Mouse (Mus musculus) c-Kit-positive CD71-positive TER-119-negative erythroid progenitor cells, embryonic 14.5 days (primary cell): ENCODE data around the gene Ralgps2.

Experiments used
- DNase-seq: peaks from one replicate; pipeline ENCODE4 v3.0.0-alpha.2; 2013; ENCODE audit warnings: low read depth

Ralgps2 gene

DNA sequence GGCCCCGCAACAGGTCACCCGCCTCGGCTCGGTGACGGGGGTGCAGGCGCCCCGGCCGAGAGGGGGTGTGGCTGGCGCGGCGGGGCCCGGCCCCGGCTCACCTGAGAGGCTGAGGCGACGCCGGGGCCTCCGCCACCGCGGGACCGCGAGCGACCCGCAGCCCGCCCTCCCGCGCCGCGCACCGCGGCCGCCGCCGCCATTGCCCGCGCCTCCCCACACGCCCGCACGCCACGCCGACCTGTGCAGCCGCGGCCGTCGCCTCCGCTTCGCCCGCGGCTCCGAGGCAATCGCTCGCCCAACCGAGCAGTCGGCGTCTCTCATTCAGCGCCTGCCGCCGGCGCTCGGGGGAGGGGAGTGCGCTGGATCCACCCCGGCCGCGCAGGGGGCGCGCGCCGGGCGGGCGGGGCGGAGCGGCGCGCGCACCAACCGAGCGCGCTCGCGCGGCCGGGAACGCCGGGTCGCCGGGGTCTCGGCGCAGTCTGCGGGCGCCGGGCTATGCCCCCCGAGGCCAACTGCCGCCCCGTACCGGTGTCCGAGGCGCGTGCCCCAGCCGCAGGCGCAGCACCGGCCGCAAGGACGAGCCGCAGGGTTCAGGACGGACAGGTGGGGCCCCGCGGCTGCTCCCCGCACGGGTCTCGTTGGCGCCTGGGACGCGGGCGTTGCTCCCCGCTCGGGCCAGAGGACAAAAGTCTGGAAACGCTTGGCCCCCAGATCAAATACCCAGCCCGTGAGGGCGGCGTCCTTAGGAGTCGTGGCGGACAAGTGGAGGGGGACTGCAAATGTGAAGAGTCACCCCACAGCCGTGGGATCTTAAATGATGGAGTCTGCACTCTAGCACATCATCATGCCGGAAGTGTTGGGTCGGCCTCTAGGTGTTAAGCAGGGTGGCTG is at the start of gene Ralgps2:
Gene Ralgps2 (minus strand): TSS at position 376 of the 891 bp plus-strand sequence.
- no peak for DNase-seq

DNA sequence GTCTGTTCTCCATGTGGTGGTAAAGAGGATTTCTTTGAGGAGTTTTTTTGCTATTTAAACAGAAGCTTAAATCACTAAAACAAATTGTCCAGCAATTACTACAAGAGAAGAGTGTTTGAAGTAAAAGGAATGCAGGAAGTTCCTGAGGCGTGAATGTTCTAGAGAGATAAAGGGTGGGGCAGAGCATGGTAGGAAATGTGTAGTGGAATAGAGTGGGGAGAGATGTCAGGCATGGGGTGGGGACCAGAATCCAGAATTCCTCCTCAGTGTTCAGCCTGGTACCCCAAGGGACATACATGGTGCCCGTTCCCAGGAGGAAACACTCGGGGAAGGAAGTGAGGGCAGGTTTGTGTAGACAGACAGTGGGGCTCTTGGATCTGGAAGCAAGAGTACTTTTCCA is 48.1 kb upstream of the Ralgps2 start:
- no peak for DNase-seq

DNA sequence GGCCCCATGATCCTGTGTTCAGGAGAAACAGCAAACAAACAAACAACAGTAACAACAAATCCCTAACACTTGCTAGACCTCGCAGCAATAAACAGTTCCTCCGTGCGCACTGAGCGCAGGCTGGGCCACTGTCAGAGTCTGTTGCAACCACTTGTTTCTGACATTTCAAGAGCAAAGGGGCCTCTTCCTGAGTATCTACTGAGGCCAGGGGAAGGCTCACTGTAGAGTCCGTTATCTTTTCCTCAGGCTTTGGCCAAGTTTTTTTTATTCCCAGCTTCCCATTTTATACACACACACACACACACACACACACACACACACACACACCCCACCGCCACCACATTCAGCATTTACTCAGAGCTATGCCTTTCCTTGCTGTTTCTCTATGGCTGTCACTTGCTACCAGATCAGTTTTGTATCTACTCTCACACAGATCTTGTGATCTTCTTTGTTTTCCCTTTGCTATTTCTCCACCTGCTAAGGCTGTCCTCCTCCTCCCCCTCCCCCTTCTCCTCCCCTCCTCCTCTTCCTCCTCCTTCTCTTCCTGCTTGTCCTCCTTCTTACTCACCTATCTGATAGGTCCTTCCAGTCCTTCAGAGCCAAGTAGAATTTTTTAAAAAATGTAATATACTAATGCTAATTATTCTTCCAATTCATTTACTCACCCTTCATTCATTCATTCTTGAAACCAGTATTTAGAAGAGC is 47.4 kb upstream of the Ralgps2 start:
- peak; percentile 39 for DNase-seq

DNA sequence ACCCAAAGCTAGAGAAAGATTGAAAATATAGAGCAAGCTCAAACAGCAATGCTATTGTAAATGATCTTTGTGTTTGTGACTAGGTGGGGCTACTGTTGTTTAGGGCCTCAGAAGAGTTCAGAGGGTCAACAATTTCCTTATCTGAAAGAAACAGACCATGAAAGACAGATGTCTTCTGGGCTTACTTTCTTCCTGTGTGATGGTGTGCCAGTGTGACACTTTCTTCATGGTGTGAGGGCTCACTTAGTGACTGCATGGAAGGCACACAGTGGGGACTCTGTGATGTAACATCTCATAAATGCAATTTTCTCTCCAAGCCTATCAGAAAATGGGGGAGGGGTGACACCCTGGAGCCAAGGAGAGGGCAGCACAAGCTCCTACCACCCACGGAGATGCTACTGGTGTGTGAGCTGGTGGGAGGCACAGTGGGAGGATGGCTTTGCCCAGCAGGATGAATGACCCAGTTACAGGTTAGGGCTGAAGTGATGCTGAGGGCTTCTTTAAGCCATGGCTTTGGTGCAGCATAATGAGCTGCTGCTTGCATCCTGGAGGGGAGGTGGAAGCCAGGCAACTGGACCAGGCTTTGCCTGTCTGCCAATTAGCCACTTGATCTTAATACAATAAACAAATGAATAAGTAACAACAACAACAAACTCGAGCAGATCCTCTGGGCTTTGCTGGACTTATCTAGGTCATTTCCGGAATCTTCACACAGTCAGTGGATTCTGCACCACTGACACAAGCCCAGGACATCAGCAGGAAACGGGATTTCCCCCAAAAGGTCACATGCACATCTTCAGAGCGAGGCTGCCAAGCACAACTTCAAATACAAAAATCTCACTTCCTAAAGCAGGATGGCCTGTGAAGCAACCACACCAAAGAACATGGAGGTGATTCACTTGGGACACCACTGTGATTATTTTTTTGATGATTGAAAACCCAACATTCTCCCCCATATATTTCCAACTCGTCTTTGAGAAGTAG is 46.5 kb upstream of the Ralgps2 start:
- peak; percentile 50 for DNase-seq

DNA sequence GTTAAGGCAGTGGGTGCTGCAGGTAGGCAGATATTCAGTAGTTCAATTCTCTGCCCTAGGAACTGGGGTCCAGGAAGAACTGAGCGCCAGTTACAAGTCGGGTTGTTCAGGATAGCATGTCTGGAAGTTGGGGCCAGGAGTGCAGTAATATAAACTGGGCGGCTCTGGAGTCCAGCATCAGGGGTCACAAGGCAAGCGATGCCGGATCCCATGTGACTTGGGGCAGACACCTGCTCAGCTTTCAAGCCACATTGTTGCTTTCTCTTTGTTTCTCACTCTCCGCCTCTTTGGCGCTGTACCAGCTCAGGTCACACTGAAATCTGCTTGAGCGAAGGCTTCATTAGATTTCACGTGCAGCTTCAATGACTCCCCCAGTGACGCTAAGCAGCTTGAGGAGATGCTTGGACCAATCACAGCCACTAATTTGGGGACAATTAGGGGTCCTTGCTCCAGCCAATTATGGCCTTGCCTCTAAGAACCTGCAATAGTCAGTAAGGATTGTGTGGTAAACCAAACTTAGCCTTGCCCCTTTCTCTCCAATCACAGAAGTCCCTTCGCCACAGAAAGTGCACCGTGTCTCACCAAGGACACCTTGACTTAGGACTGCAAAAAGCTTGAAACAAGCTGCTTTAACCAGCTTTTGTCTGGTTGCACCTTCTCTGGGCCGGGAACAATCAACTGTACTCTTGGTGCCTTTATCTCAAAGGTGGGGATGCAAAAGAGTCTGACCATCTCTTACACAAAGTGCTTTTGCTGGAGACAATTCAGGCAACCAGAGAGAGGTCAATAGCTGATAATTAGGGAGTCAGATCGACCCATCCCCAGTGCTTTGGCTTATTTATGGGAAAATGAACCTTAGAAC is 43.8 kb upstream of the Ralgps2 start:
- DNase-seq: no peak

DNA sequence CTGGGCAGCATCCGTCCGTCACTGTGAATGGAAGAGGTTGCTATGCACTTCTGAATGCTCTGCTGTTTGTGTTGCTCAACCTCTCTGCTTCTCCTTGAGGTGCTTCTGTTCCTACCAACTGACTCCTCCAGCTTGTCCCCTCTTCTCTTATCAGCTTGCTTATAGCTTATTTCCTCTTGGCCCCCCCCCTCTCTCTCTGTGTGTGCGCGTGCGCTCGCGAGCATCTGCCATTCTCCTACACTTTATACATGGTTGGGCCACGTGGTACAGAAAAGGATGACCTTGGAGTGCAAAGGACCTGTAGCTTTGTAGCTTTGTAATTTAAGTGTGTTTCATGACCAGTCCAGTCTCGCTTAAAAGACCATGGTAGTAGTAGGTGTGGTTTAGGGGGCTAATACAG is 42.5 kb upstream of the Ralgps2 start:
- no peak for DNase-seq

DNA sequence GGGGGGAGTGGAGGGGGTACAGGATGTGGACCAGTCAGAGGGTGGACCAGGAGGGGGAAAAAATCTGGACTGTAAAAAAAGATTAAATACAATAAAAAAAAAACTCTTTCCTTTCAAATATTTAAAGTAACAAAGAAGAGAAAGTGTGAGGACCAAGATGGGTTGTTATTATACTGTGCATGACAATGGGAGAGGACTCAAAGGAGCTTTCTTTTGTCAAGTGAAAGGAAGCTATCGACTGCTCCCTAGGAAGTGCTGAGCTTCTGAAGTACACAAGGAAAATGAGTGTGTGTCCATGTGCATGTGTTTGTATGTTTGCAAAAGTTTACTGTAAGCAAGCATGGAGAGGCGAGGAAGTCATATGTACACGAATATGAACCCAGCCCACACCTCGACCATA is 40.3 kb upstream of the Ralgps2 start:
- no peak for DNase-seq

DNA sequence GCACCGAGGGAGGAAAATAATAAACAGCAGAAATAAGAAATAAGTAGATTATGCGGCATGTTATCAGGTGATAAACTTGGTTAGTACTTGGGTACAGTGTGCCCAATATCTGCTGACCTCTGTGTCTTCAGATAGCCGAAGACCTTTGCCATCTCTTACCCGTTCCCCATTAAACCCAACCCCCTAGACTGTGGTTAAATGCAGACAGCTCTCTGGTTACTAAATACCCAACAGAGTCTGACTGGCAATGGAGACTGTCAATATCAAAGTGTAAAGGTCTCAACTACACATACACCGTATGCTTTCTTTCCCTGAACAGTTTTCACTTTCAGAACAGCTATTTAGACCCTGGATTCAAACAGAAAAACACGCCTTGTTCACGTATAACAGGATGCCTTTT is 39.2 kb upstream of the Ralgps2 start:
- DNase-seq: no peak

DNA sequence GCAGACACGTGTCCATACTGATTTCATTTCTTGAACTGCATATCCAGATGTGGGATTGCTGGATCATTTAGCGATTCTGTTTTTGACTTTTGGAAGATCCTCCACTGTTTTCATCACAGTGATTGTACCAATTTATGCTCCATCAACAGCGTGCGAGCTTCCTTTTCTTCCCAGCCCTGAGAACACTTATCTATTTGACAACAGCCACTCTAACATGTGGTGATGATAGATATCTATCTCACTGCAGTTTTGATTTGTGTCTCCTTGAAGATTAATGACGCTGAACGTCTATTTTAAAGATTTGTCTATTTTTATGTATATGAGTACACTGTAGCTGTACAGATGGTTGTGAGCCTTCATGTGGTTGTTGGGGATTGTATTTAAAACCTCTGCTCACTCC is 34.4 kb upstream of the Ralgps2 start:
- no peak for DNase-seq

DNA sequence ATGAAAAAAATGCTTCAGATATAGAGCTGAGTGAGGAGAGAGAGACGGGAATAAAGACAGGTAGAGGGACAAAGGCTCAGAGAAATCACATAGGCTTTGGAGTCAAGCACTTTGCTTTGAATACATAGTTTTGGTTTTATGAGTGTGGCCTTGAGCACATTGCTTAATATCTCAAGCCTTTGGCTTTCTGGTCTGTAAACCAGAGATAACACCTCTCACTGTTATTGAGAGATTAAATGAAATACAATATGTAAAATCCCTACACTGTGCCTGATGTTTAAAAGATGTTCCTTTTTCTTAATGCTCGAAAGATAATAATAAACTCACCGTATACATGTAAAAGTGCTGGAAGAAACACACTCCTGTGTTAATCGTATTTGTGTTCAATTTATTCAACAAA is 33.0 kb upstream of the Ralgps2 start:
- DNase-seq: no peak

DNA sequence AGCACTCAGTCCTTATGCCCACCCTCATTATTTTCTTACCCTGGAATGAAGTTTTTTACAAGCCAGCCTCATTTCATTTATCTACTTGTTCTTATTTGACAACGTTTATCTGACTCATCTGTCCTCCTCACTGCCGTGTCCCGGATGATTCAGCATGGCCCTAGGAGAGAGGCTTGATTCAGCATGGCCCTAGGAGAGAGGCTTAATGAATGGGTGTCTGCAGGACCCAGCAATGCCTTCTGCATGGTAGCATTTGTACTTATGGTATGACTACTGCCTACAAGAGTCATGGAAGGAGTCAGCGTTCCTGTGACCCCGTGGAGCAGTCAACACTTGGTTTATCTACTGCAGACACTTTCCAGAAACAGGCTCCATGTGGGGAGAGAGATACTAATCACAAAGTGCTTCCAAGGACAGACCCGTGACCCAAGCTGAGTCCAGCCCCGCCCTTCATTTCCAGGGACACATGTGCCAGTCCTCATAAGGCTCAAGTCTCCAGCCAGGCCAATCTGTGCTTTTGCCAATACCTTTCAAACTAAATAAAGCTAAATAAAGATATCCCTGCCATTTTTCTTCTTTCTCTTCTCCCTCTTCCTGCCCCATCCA is 31.9 kb upstream of the Ralgps2 start:
- DNase-seq: peak; percentile 52

DNA sequence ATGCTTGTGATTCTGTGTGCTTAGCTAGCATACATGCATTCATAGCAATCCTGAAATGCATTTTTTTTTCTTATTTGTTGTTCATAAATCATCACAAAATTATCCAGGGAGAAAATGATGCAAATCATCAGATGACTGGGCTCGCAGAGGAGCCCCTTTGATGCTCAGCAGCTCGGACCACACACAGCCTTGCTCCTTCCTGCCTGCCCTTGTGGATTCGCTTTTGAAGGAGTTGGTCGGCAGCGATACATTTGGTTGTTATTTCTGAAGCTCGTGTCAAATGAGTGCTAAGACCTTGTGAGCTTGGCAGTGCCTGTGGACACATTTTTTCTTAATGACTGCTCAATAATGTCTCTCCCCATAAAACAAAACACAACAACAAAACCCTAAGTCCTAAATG is 31.2 kb upstream of the Ralgps2 start:
- no peak for DNase-seq

DNA sequence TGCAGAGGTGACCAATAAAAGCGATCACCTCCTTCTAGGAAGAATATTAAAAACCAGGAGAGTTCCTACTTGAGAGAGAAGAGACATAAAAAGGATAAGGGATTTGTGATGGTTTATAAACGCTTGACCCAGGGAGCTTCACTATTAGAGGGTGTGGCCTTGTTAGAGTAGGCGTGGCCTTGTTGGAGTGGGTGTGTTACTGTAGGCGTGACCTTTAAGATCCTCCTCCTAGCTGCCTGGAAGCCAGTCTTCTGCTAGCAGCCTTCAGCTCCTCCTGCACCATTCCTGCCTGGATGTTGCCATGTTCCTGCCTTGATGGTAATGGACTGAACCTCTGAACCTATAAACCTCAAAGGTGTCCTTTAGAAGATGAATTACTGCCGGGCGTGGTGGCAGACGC is 28.7 kb upstream of the Ralgps2 start:
- no peak for DNase-seq

DNA sequence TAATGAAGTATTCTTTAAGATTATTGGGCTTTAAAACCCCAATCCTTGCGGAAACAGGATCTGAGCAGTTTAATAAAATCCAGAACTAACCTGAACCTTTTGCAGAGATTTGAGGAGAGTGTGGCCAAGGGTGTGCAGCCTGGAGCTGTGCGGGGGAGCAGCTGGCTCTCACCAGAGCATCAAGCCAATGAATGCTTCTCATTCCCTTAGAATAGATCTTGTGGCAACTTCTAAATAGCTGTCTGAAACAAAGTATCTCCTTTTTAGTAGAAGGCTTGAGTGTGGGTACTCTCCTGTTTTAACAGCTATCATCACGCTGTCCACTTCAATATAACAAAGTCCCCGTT is 25.1 kb upstream of the Ralgps2 start:
- DNase-seq: no peak

DNA sequence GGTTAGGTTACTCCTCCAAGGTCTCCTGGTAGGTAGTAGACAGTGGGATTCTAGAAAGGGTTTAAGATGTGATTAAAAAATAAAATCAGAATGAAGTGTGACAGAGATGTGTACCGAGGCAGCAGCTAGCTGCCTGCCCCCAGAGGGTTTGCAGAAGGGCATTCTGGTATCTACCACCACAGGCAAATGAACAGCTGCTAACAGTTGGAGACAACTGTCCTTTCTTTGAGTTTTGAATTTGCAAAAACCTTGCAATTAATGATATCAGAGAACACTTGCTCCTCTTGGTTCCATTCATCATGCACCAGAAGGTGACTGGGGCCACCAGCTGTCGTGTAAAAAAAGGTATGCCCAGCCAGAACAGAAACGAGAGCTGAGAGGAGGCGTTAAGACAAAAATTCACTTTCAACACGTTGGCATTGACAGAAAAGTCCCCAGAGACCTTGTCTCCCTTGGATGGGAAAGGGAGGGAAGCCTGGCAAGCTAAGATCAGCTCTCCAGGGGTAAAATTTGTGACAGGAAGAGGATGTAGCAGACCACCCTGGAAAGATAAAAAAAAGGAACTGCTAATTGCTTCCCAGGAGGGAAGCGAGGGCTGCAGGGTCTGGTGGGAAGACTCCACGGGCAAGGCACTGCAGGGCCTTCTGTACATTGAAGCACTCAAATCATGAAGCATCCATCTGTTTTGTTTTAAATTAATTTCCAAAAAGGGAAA is 24.6 kb upstream of the Ralgps2 start:
- DNase-seq: no peak

DNA sequence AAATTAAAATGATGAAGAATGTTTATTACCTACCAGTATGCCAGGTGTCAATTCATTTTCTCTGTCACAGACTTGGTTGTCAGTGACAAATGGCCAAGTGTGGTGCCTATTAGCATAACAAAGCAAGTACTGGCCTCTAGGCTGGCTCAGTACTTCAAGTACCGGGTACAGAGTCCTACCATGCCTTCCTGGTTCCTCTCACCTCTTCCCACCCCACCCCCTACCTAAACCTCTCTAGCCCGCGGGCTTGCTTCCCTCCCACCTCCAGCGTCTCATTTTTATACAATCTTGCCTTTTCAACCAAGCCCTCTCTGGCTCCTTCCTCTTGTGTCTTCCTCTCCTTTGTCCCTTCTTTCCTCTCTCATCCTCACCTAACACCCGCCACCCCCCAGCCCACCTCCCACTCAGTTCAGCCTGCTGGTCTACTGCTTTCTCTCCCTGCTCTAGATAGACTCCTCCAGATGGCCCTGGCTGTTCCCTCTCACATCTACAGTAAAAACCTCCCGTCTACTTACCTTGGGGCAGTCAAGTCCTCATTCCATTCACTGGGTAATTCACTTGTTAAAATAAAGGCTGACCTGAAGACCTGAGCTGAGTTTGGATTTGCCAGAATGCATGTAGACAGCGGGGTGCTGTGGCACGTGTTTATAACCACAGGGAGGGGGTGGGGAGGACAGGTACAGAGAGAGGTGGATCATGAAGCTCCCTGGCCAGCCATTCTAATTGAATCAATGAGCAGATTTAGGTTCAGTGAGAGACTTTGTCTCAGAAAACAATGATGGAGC is 22.2 kb upstream of the Ralgps2 start:
- DNase-seq: no peak

DNA sequence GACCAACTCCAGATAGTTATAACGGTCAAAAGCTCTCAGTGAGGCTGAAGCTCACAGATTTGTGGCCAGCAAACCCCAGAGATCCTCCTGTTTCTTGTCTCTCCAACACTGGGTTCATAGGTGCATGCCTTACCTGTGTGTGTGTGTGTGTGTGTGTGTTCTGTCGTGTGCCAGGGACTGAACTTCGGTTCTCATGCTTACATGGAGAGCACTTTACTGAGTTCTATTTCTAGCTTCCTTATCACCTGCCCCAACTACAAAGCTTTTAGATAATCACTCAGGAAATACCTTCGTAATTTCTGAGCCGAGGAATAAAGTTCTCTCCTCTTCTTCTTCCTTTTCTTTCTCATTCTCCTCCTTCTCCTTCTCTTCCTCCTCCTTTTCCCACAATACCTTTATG is 19.6 kb upstream of the Ralgps2 start:
- DNase-seq: no peak

DNA sequence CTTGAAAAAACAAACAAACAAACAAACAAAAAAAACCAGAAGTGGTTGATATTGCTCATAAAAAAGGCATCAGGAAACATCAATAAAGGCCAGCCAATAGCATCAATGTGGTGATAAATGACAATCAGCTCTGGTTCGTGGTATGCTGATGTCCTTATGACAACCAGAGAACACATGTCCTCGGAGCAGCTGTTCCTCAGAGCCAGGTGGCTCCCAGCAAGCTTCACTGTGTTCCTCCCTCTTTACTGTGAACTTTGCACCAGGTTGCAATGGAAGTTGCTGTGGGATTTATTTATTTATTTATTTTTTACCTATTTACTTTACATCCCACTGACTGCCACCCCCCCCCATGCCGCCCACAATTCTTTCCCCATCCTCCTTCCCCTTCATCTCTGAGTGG is 17.9 kb upstream of the Ralgps2 start:
- DNase-seq: no peak

DNA sequence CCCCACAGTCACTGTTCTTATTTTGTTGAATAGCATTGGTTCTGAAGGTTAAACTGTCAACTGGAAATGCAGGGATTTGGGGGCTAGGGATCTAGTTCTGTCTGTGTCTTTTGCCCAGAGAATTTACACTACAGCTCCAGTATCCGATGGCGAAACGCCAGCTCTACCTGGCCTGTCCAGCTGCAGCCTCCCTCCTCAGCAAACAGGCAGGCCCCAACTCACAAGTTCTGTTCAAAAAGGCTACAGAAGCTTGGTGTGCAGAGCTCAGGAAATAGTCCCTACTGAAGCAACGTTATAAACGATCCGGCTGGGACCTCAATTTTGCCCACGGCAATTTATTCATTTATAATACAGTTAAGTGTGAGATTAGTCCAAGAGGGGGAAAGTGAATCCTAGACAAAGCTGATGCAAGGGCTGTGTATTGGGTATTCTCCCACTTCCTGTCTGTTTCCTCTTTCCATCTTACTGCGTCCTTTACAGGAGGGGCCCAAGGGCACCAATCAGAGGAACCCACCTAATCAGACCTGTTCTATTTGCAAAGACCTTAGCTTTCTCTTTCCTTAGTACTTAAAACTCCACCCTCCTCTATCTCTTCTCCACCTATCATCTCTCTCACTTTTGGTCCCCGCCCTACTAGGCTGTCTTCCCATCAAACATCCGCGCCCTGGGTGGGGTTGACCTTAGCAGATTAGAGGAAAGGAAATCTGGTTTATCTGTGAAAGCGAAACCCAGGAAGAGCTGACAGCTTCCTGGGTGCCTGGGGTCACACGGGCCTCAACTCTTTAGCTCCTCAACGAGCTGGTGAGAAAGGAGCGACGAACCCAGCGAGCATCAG is 16.7 kb upstream of the Ralgps2 start:
- DNase-seq: no peak
